Mouse (Mus musculus) myocyte (in vitro differentiated cells): ENCODE data around the gene Coro2b. TPM values are rescaled to one million over a fixed set of nuclear protein-coding genes. Genes with fewer than 3 reads are reported as not detected.

Experiments used
- H3K27me3 ChIP-seq: one replicate; pipeline ENCODE4 v1.6.1; 2011; ENCODE audit not compliant: control insufficient read depth, insufficient read depth, insufficient read length
- H3K36me3 ChIP-seq: one replicate; pipeline ENCODE4 v1.6.1; 2011; ENCODE audit not compliant: control insufficient read depth, insufficient read depth
- H3K4me2 ChIP-seq: one replicate; pipeline ENCODE4 v1.6.1; 2011; ENCODE audit warnings: low read depth, control low read depth
- H3K4me3 ChIP-seq: one replicate; pipeline ENCODE4 v1.5.1; 2011; ENCODE audit warnings: mild to moderate bottlenecking, control low read depth, moderate library complexity
- H3K79me2 ChIP-seq: one replicate; pipeline ENCODE4 v1.6.1; 2011; ENCODE audit not compliant: control insufficient read depth, insufficient read depth
- H3ac ChIP-seq: one replicate; pipeline ENCODE4 v1.6.1; 2011; ENCODE audit not compliant: control insufficient read depth, insufficient read length
- CEBPB ChIP-seq: IDR thresholded peaks from 2 replicates; pipeline ENCODE4 v1.6.1; 2011; ENCODE audit warnings: mild to moderate bottlenecking, moderate library complexity; ENCODE audit not compliant: poor library complexity, insufficient read depth, severe bottlenecking
- E2F4 ChIP-seq: IDR thresholded peaks from one replicate; pipeline ENCODE4 v1.6.1; 2011; ENCODE audit warnings: mild to moderate bottlenecking, control low read depth, moderate library complexity; ENCODE audit not compliant: insufficient read depth
- MAX ChIP-seq: IDR thresholded peaks from one replicate; pipeline ENCODE4 v1.6.1; 2011; ENCODE audit warnings: low read depth, mild to moderate bottlenecking, control low read depth
- MYOD1 ChIP-seq, 3 experiments: IDR thresholded peaks; one replicate each; pipeline ENCODE4 v1.6.1; 2011; ENCODE audit warnings: control low read depth in 2 of 3, low read depth in 2 of 3, mild to moderate bottlenecking in 2 of 3, moderate library complexity in 1 of 3; ENCODE audit not compliant: insufficient read length in 2 of 3, control insufficient read depth in 1 of 3
- MYOG ChIP-seq, 3 experiments: IDR thresholded peaks; one replicate each; pipeline ENCODE4 v1.6.1; 2011; ENCODE audit warnings: control low read depth in 2 of 3, low read depth in 2 of 3, mild to moderate bottlenecking in 2 of 3; ENCODE audit not compliant: insufficient read length in 2 of 3, control insufficient read depth in 1 of 3, insufficient read depth in 1 of 3
- POLR2A ChIP-seq: IDR thresholded peaks from one replicate; pipeline ENCODE4 v1.6.1; 2011; ENCODE audit warnings: low read depth, mild to moderate bottlenecking, control low read depth, moderate library complexity; ENCODE audit not compliant: insufficient read length
- POLR2AphosphoS2 ChIP-seq: IDR thresholded peaks from one replicate; pipeline ENCODE4 v1.6.1; 2011; ENCODE audit warnings: low read depth, control low read depth; ENCODE audit not compliant: insufficient read length
- REST ChIP-seq: IDR thresholded peaks from one replicate; pipeline ENCODE4 v1.6.1; 2011; ENCODE audit warnings: mild to moderate bottlenecking, control low read depth, moderate library complexity; ENCODE audit not compliant: insufficient read depth, insufficient read length
- SRF ChIP-seq: IDR thresholded peaks from one replicate; pipeline ENCODE4 v1.6.1; 2011; ENCODE audit warnings: low read depth; ENCODE audit not compliant: control insufficient read depth, insufficient read length
- TCF12 ChIP-seq: IDR thresholded peaks from one replicate; pipeline ENCODE4 v1.6.1; 2011; ENCODE audit warnings: mild to moderate bottlenecking, control low read depth; ENCODE audit not compliant: poor library complexity, insufficient read depth, severe bottlenecking
- TCF3 ChIP-seq: IDR thresholded peaks from one replicate; pipeline ENCODE4 v1.6.1; 2011; ENCODE audit warnings: low read depth, control low read depth; ENCODE audit not compliant: insufficient read length
- USF1 ChIP-seq: IDR thresholded peaks from one replicate; pipeline ENCODE4 v1.6.1; 2011; ENCODE audit warnings: low read depth, mild to moderate bottlenecking, control low read depth, moderate library complexity
- polyA plus RNA-seq: library from polyadenylated mRNA; unstranded; fragments of >200 nt; fragmentation: generic; extraction: Trizol; gene quantifications from one replicate; pipeline ENCODE4 v1.2.1, GENCODE M21; 2012; ENCODE audit warnings: missing spikeins

Gene Coro2b
- polyA plus RNA-seq, 1 experiment = 21.3 TPM

GRCm38 (mm10) chr9:62555258-62555856 is 18.5 kb upstream of the Coro2b start:
- no peak overlapping the region for H3ac ChIP-seq
- H3K4me3 ChIP-seq = no peak overlapping the region
- H3K79me2 ChIP-seq = no peaks in the 10 kb centered on the region
- no peaks in the 10 kb centered on the region for H3K36me3 ChIP-seq
- H3K4me2 ChIP-seq = no peak overlapping the region
- TF ChIP-seq SRF = no peak
- no peak for TF ChIP-seq TCF3
- no peak for TF ChIP-seq USF1
- no peak for TF ChIP-seq REST
- no peak for TF ChIP-seq CEBPB
- TF ChIP-seq POLR2A = no peak
- TF ChIP-seq MYOD1 (IDR thresholded peaks at IDR 0.05; ENCODE audit: control insufficient read depth in 1 of 3, insufficient read length in 2 of 3, low read depth in 2 of 3) = no peak
- TF ChIP-seq MAX = no peak
- no peak for TF ChIP-seq TCF12
- TF ChIP-seq E2F4 = no peak
- TF ChIP-seq MYOG (IDR thresholded peaks at IDR 0.05; ENCODE audit: control insufficient read depth in 1 of 3, insufficient read depth in 1 of 3, insufficient read length in 2 of 3, low read depth in 2 of 3) = no peak
- no peak for TF ChIP-seq POLR2AphosphoS2
- no peaks in the 10 kb centered on the region for H3K27me3 ChIP-seq

GRCm38 (mm10) chr9:62554606-62555005 is 17.8 kb upstream of the Coro2b start:
- no peak overlapping the region for H3K4me2 ChIP-seq
- H3ac ChIP-seq = no peak overlapping the region
- H3K4me3 ChIP-seq = no peak overlapping the region
- TF ChIP-seq POLR2AphosphoS2 = no peak
- no peak for TF ChIP-seq REST
- TF ChIP-seq SRF = no peak
- TF ChIP-seq POLR2A = no peak
- no peak for TF ChIP-seq TCF12
- TF ChIP-seq E2F4 = no peak
- no peaks in the 10 kb centered on the region for H3K79me2 ChIP-seq
- H3K36me3 ChIP-seq = no peaks in the 10 kb centered on the region
- no peaks in the 10 kb centered on the region for H3K27me3 ChIP-seq

- no peaks in the 10 kb centered on the region for H3K27me3 ChIP-seq
- no peaks in the 10 kb centered on the region for H3K36me3 ChIP-seq
- H3ac ChIP-seq = no peak overlapping the region
- H3K4me2 ChIP-seq = no peak overlapping the region
- H3K4me3 ChIP-seq = no peak overlapping the region
- H3K79me2 ChIP-seq = no peaks in the 10 kb centered on the region
- TF ChIP-seq POLR2A = no peak
- TF ChIP-seq REST = no peak
- no peak for TF ChIP-seq SRF
- TF ChIP-seq E2F4 = no peak
- TF ChIP-seq TCF3 = no peak
- TF ChIP-seq MYOD1 (IDR thresholded peaks at IDR 0.05; ENCODE audit: control insufficient read depth in 1 of 3, insufficient read length in 2 of 3, low read depth in 2 of 3) = no peak
Observed at GRCm38 (mm10) chr9:62553366-62553940, 16.6 kb upstream of the Coro2b start.

GRCm38 (mm10) chr9:62551531-62551930 is 14.7 kb upstream of the Coro2b start:
- H3K27me3 ChIP-seq = no peaks in the 10 kb centered on the region
- H3ac ChIP-seq = no peak overlapping the region
- no peak for TF ChIP-seq MYOG (IDR thresholded peaks at IDR 0.05; ENCODE audit: control insufficient read depth in 1 of 3, insufficient read depth in 1 of 3, insufficient read length in 2 of 3, low read depth in 2 of 3)
- no peak for TF ChIP-seq POLR2A
- TF ChIP-seq TCF3 = no peak
- TF ChIP-seq CEBPB = no peak
- no peak for TF ChIP-seq REST
- TF ChIP-seq USF1 = no peak
- no peak for TF ChIP-seq TCF12
- TF ChIP-seq MYOD1 (IDR thresholded peaks at IDR 0.05; ENCODE audit: control insufficient read depth in 1 of 3, insufficient read length in 2 of 3, low read depth in 2 of 3) = no peak
- no peak for TF ChIP-seq MAX
- no peak for TF ChIP-seq POLR2AphosphoS2
- H3K4me2 ChIP-seq = no peak overlapping the region
- H3K36me3 ChIP-seq = no peaks in the 10 kb centered on the region
- H3K4me3 ChIP-seq = no peak overlapping the region
- H3K79me2 ChIP-seq = no peaks in the 10 kb centered on the region

GRCm38 (mm10) chr9:62550661-62551093 is 13.8 kb upstream of the Coro2b start:
- TF ChIP-seq POLR2A (no peak), POLR2AphosphoS2 (no peak), MAX (no peak), TCF3 (no peak)
- no peak overlapping the region for H3K4me3 ChIP-seq
- H3K27me3 ChIP-seq = no peaks in the 10 kb centered on the region
- H3ac ChIP-seq = no peak overlapping the region
- no peaks in the 10 kb centered on the region for H3K36me3 ChIP-seq
- no peaks in the 10 kb centered on the region for H3K79me2 ChIP-seq
- H3K4me2 ChIP-seq = no peak overlapping the region
